Mouse (Mus musculus) hindbrain, embryonic 14.5 days (tissue): ENCODE measurements around the gene Chd2. TPM values are rescaled to one million over a fixed set of nuclear protein-coding genes. Genes with fewer than 3 reads are reported as not detected.

Source experiments
- ATAC-seq: fragments of 200-750 bp; cut with Nextera tagmentation; 2 replicates; pipeline ENCODE4 v1.8.0; 2017; ENCODE audit warnings: moderate number of reproducible peaks, mild to moderate bottlenecking, moderate TSS enrichment, moderate library complexity; ENCODE audit not compliant: low FRiP score
- DNase-seq: peaks from one replicate; pipeline ENCODE4 v3.0.0-alpha.2; 2015; ENCODE audit warnings: low spot score
- H3K27ac ChIP-seq: fragments of 300-500 bp; sonication (generic); 2 replicates; pipeline ENCODE4 v1.5.1; 2014; ENCODE audit warnings: mild to moderate bottlenecking, moderate library complexity
- H3K27me3 ChIP-seq: fragments of 300-500 bp; sonication (generic); 2 replicates; pipeline ENCODE4 v1.6.1; 2014; ENCODE audit warnings: mild to moderate bottlenecking, low read length, mixed read lengths; ENCODE audit not compliant: control insufficient read depth, insufficient read depth
- H3K36me3 ChIP-seq: fragments of 300-500 bp; sonication (generic); replicated peaks from 2 replicates; pipeline ENCODE4 v1.6.1; 2014; ENCODE audit not compliant: control insufficient read depth, insufficient read depth
- H3K4me1 ChIP-seq: fragments of 300-500 bp; sonication (generic); replicated peaks from 2 replicates; pipeline ENCODE4 v1.6.1; 2014; ENCODE audit warnings: antibody characterized with exemption, low read length, mixed read lengths; ENCODE audit not compliant: control insufficient read depth, insufficient read depth
- H3K4me2 ChIP-seq: fragments of 300-500 bp; sonication (generic); replicated peaks from 2 replicates; pipeline ENCODE4 v1.6.1; 2014; ENCODE audit warnings: mild to moderate bottlenecking, moderate library complexity
- H3K4me3 ChIP-seq: fragments of 300-500 bp; sonication (generic); replicated peaks from 2 replicates; pipeline ENCODE4 v1.5.1; 2014; ENCODE audit warnings: mild to moderate bottlenecking, low read length
- H3K9ac ChIP-seq: fragments of 300-500 bp; sonication (generic); 2 replicates; pipeline ENCODE4 v1.6.1; 2014
- H3K9me3 ChIP-seq: fragments of 300-500 bp; sonication (generic); 2 replicates; pipeline ENCODE4 v1.6.1; 2016; ENCODE audit warnings: low read length; ENCODE audit not compliant: control insufficient read depth
- WGBS: fragments of 180-500 bp; shearing (Covaris S2); extraction: QIAGEN DNeasy Blood & Tissue Kit; methylation state at CpG from one replicate; pipeline ENCODE4 v1.1.7; 2014; 5-methylcytosine and 5-hydroxymethylcytosine counted together
- polyA plus RNA-seq: library from polyadenylated mRNA; unstranded; fragments of >200 nt; fragmentation: Nextera tagmentation; extraction: Ambion mirVana; gene quantifications from 2 replicates; pipeline ENCODE4 v1.2.1, GENCODE M21; 2014

Gene Chd2
- polyA plus RNA-seq, 1 experiment from 2014 or later = 42.3 TPM

DNA sequence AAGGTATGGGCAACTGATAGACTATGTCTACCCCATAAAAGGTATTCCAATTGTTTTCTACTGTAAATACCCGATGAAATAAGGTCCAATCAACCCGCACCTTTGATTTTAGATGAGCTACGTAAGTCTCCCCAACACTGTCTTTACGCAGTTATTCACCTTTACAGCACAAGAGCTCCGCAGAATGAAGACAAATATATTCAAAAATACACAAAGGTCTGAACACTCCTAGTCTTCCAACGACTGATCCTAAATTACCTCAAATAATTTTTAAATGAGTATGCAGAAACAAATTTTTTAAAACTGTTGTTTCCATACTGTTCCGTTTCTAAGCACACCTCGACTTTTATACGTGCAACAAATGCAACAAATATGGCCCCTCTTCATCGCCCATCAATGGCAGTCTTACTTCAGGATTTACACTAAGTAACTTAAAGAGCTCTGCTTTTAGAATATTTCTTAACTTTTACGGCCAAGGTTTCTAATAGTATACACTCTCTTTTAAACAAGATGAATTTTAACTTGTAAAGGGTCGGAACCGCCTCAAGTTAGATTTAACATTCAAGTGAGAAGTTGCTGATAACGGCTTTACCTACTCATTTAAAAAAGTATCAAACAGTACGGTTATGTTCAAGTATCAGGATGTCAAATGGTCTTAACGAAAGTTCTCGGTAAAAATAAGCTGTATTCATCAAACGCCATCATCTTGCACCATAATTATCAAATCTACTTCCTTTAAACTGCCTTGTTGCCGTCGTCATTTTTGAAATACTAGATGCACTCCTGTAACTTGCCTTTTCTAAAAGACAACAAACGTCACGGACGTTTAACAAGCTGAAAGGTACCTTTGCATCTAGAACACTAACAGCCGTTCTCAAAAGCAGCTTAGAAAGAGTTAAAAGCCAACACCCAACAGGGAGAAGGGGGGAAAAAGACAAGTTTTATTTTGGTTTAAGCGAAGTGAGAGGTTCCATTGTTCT is 15.3 kb upstream of the Chd2 start:
- ATAC-seq (no peak), DNase-seq (peak; percentile 70)
- H3K4me1 ChIP-seq = peaks cover 17% of the 10 kb centered on the region
- under 1% methylated on average over 25 of the region's 25 CpGs for WGBS
- peak overlapping the region; percentile 100 for H3K27ac ChIP-seq
- peaks cover 9% of the 10 kb centered on the region for H3K36me3 ChIP-seq
- H3K27me3 ChIP-seq = no peaks in the 10 kb centered on the region
- peak overlapping the region; percentile 98 for H3K4me3 ChIP-seq
- peak overlapping the region; percentile 100 for H3K9ac ChIP-seq
- peak overlapping the region; percentile 75 for H3K4me2 ChIP-seq
- H3K9me3 ChIP-seq = no peaks in the 10 kb centered on the region

DNA sequence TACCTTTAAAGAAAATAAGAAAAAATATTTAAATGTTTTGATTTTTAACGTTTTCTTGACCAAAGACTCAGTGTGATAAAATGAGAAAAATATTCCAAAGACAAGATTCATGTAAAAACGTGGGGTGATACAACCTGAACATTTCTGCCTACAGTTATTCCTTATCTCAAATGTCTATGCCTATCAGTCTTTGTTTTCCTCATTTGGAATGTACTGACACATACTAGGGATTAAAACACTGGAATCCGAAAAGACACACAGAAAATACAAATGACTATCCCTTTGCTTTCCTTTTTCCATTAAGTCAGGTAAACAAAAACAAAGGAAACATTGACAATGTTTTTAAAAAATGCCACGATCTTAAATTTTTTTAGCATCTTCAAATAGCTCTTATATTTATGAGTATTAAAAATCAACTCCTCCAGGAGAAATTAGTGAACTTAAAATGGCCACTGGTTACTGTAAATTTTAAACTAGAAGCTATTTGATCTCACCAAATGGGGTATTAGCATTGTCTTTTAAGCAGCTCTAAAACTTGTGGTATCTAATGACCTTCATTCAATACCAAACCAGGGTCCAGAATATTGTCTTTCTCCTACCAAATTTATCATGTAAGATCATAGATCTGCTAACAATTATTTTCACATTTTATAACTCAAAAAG is 14.4 kb upstream of the Chd2 start:
- Histone ChIP-seq H3K9me3 (no peaks in the 10 kb centered on the region), H3K4me2 (peak overlapping the region; percentile 75), H3K36me3 (peaks cover 15% of the 10 kb centered on the region), H3K4me3 (peak overlapping the region; percentile 98), H3K9ac (peak overlapping the region; percentile 100), H3K27me3 (no peaks in the 10 kb centered on the region), H3K4me1 (peaks cover 24% of the 10 kb centered on the region), H3K27ac (peak overlapping the region; percentile 100)
- WGBS = 13% methylated on average over 4 of the region's 4 CpGs
- ATAC-seq (no peak), DNase-seq (peak; percentile 61)

DNA sequence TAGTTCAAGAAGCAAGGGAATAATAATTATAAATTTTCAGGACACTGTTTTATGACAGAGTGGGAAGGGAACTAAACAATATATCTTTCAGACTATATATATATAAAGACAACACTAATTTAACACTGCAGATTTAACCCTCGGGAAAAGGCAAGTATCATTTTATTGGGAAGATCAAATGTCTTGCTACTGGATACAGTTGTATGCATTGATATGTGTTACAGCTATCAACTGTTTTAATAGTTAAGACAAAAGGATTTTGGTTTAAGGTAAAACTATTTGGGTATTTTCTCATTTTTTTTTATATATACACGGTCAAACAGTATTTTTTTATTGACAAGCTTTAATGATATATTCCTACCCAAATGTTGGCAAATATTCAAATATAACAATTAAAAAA is 13.2 kb upstream of the Chd2 start:
- WGBS = 51% methylated on average over 2 of the region's 2 CpGs
- Histone ChIP-seq H3K36me3 (peaks cover 23% of the 10 kb centered on the region), H3K9me3 (no peaks in the 10 kb centered on the region), H3K9ac (no peak overlapping the region), H3K27me3 (no peaks in the 10 kb centered on the region), H3K4me3 (peak overlapping the region; percentile 20; the same call in 1 of the 2 replicates), H3K4me1 (peaks cover 22% of the 10 kb centered on the region), H3K4me2 (peak overlapping the region; percentile 41; the same call in 1 of the 2 replicates), H3K27ac (no peak overlapping the region)
- ATAC-seq (no peak), DNase-seq (no peak)

DNA sequence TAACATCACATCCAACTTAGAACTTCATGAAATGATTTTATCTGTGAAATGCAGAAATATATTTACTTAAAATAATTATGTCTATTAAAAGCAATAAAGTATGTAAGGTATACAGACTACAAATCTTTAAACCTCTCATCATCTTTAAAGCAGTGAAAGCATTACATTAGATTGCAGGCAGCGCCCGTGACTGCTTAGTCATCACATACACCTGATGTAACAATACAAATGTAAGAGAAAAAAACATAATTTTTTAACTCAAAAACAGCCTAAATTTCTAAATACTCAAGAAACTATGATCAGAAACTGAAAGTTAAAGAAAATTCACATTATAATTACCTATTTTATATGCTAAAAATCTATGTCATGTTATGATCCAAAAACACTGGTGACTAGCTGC is 11.5 kb upstream of the Chd2 start:
- no peak for ATAC-seq
- no peaks in the 10 kb centered on the region for H3K9me3 ChIP-seq
- no peak overlapping the region for H3K9ac ChIP-seq
- H3K4me2 ChIP-seq = peak overlapping the region; percentile 51
- H3K27me3 ChIP-seq = no peaks in the 10 kb centered on the region
- peak overlapping the region; percentile 25 for H3K4me3 ChIP-seq
- no peak overlapping the region for H3K27ac ChIP-seq
- H3K36me3 ChIP-seq = peaks cover 39% of the 10 kb centered on the region
- no peak for DNase-seq
- peaks cover 22% of the 10 kb centered on the region for H3K4me1 ChIP-seq
- WGBS = 52% methylated on average over 2 of the region's 2 CpGs

DNA sequence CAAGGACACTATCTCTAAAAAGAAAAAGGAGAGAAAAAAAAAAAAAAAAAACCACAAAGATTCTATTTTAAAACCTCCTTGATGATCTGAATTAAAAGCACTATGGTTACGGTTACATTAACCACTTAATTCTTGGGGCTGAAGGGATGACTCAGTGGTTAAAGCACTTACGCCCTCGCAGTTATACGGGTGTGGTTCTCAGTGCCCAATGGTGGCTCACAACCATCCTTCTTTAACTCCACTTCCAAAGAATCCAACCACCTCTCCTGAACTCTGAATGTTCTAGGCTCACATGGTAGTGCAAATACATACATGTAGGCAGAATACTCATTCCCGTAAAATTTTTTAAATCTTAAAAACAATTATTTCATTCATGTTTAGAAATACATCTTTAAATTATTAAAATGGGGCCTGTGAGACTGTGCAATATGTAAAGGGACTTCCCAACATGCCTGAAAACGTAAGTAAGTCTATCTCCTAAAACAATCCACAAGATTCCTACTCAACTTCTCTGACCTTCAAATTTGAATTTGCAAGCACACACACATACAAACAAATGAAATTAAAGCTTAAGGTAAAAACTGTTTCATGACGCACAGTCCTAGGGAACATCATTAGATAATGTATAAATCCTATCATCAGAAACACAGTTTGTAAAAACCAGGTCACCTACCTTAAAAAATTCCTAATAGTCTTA is 10.6 kb upstream of the Chd2 start:
- WGBS = 82% methylated on average over 7 of the region's 7 CpGs
- no peaks in the 10 kb centered on the region for H3K9me3 ChIP-seq
- DNase-seq = no peak
- peak overlapping the region; percentile 51 for H3K9ac ChIP-seq
- peaks cover 43% of the 10 kb centered on the region for H3K36me3 ChIP-seq
- H3K27ac ChIP-seq = peak overlapping the region; percentile 47; the same call in 1 of the 2 replicates
- H3K4me3 ChIP-seq = peak overlapping the region; percentile 25
- no peak for ATAC-seq
- peaks cover 26% of the 10 kb centered on the region for H3K4me1 ChIP-seq
- peak overlapping the region; percentile 51 for H3K4me2 ChIP-seq
- H3K27me3 ChIP-seq = no peaks in the 10 kb centered on the region

DNA sequence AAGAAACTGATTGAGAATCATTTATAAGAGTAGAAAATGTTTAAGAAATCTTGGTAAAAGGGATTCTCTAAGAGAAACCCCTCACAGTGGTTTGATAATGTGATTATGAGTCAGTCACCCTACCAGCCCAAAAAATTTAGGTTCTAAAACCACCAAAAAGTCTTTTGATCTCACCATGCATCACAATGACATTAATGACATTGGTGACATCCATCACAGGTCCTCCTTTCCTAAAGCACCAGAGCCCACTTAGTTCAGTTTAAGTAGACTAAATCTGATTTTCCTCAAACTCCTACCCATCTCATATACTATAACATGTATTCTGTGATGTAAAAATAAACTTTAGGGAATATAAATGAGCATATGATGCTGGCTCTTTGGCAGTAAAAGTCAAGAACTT is 9.7 kb upstream of the Chd2 start:
- ATAC-seq = no peak
- Histone ChIP-seq H3K27ac (no peak overlapping the region), H3K4me1 (peaks cover 29% of the 10 kb centered on the region), H3K9me3 (no peaks in the 10 kb centered on the region), H3K4me2 (0 out of 2 replicates have a peak overlapping the region, but pooled peaks have one; percentile 19), H3K36me3 (peaks cover 46% of the 10 kb centered on the region), H3K9ac (no peak overlapping the region), H3K4me3 (no peak overlapping the region), H3K27me3 (no peaks in the 10 kb centered on the region)
- no peak for DNase-seq

DNA sequence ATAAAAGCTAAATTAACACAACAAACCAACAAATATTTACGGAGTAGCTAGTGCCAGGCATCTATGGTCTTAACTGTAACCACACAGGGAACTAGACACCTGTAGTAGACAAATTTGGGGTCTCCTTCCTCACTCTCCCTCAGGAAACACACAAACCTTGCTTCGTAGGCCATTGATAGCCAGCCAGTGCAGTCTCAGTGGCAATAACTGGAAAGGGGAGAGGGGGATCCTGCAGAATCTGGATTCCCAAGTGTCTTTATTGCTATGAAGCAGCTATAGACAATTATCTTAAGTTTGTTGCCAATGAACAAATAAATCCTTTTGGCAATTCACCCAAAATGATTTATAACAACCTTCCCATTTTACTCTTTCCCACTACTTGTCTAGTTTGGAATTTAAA is 6.4 kb upstream of the Chd2 start:
- no peak overlapping the region for H3K4me2 ChIP-seq
- H3K9ac ChIP-seq = no peak overlapping the region
- no peak for DNase-seq
- WGBS = 88% methylated on average over 2 of the region's 2 CpGs
- H3K4me1 ChIP-seq = peaks cover 27% of the 10 kb centered on the region
- H3K4me3 ChIP-seq = no peak overlapping the region
- no peaks in the 10 kb centered on the region for H3K27me3 ChIP-seq
- no peak for ATAC-seq
- no peak overlapping the region for H3K27ac ChIP-seq
- no peaks in the 10 kb centered on the region for H3K9me3 ChIP-seq
- H3K36me3 ChIP-seq = peaks cover 52% of the 10 kb centered on the region

DNA sequence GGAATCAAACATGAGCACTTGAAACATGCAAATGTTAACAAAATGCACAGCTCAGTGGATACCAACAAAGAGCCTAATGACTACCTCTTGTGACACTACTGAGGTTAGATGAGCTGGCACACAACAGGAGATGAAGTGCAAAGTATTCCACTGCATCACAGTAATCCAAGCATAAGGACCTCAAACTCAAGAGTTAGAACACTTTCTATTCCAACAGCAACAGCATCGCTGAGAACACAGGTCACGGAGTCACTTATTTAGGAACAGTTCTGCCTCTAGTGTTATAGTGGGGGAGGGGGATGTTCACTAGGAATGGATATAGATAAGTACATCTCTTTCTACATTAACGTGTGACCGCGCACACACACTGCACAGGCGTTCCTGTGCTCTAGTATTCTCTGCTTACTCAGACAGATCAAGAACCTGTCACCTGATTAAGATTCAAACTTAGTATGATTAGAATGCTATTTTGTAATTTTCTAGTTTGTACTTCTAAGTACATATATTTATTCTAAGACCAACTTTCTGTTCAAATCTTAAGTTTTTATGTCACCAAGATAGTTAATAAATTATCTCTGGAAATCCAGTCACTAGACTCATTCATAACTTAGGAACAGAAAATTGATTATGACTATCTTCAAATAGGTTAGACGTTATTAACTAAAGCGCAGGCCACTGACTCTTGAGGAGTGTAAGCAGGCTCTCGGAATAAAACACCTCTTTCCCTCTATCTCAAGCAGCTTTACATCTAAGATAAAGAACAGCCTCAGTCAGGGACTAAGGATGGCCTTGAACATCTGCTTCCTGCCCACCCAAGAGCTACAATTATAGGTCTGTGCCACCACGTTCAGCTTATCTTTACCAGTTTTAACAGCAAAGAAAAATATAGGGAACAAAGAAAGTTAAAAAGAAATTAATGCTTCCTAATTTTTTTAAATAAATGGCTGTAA is 5.2 kb upstream of the Chd2 start:
- ATAC-seq (no peak), DNase-seq (no peak)
- Histone ChIP-seq H3K27ac (peak overlapping the region; percentile 26; the same call in 1 of the 2 replicates), H3K4me2 (no peak overlapping the region), H3K9me3 (no peaks in the 10 kb centered on the region), H3K9ac (0 out of 2 replicates have a peak overlapping the region, but pooled peaks have one; percentile 24), H3K27me3 (no peaks in the 10 kb centered on the region), H3K4me1 (peaks cover 16% of the 10 kb centered on the region), H3K36me3 (peaks cover 48% of the 10 kb centered on the region), H3K4me3 (no peak overlapping the region)
- WGBS = 73% methylated on average over 10 of the region's 10 CpGs
